Comparison of ENCODE assay signal across 8 mouse cellular contexts in genomic region chr8:72547122-72547801, GRCm38 (mm10). TPM values are rescaled to one million over a fixed set of nuclear protein-coding genes. Genes with fewer than 3 reads are reported as not detected.
DNase-seq lines count a peak whose midpoint lies in the region; ATAC-seq and TF ChIP-seq lines count a peak whose summit lies in the region.

No protein-coding gene starts in this region.

- WGBS in heart, postnatal 0 days = 1% methylated on average over 27 of the region's 27 CpGs
- 2% methylated on average over 27 of the region's 27 CpGs for WGBS in limb, embryonic 15.5 days
- 3% methylated on average over 27 of the region's 27 CpGs for WGBS in neural tube, embryonic 12.5 days

- no peaks in the 10 kb centered on the region for H3K9me3 ChIP-seq in heart, postnatal 0 days (replicated peaks; ENCODE audit: control insufficient read depth, low read length)
- no peaks in the 10 kb centered on the region for H3K9me3 ChIP-seq in limb, embryonic 15.5 days
- no peaks in the 10 kb centered on the region for H3K9me3 ChIP-seq in neural tube, embryonic 12.5 days

- H3K4me1 ChIP-seq in heart, postnatal 0 days (ENCODE audit: control insufficient read depth, insufficient read depth) = peaks cover 17% of the 10 kb centered on the region
- peaks cover 19% of the 10 kb centered on the region for H3K4me1 ChIP-seq in limb, embryonic 15.5 days
- H3K4me1 ChIP-seq in neural tube, embryonic 12.5 days = peaks cover 26% of the 10 kb centered on the region

- H3K27ac ChIP-seq in heart, postnatal 0 days (ENCODE audit: low read depth) = peak overlapping the region; percentile 84
- peak overlapping the region; percentile 85 for H3K27ac ChIP-seq in limb, embryonic 15.5 days
- H3K27ac ChIP-seq in neural tube, embryonic 12.5 days = peak overlapping the region; percentile 70; the same call in 1 of the 2 replicates

- peaks cover 4% of the 10 kb centered on the region; the same call in 1 of the 2 replicates for H3K36me3 ChIP-seq in heart, postnatal 0 days (replicated peaks; ENCODE audit: control insufficient read depth, insufficient read depth, low read length)
- H3K36me3 ChIP-seq in limb, embryonic 15.5 days = peaks cover 16% of the 10 kb centered on the region
- H3K36me3 ChIP-seq in neural tube, embryonic 12.5 days = peaks cover 7% of the 10 kb centered on the region; the same call in 1 of the 2 replicates

- no peak for TF ChIP-seq CTCF in heart, postnatal 0 days (IDR thresholded peaks at IDR 0.05; ENCODE audit: low read depth)

- no peaks in the 10 kb centered on the region for H3K27me3 ChIP-seq in heart, postnatal 0 days (ENCODE audit: control insufficient read depth, insufficient read depth, low read length)
- H3K27me3 ChIP-seq in limb, embryonic 15.5 days = no peaks in the 10 kb centered on the region
- H3K27me3 ChIP-seq in neural tube, embryonic 12.5 days (replicated peaks) = no peaks in the 10 kb centered on the region

- peak overlapping the region; percentile 94 for H3K4me2 ChIP-seq in heart, postnatal 0 days (ENCODE audit: low read depth, low read length)
- peak overlapping the region; percentile 77 for H3K4me2 ChIP-seq in limb, embryonic 15.5 days
- peak overlapping the region; percentile 99 for H3K4me2 ChIP-seq in neural tube, embryonic 12.5 days (replicated peaks)

- peak overlapping the region; percentile 96 for H3K9ac ChIP-seq in heart, postnatal 0 days (replicated peaks; ENCODE audit: low read depth, low read length)
- H3K9ac ChIP-seq in limb, embryonic 15.5 days = peak overlapping the region; percentile 86
- H3K9ac ChIP-seq in neural tube, embryonic 12.5 days = peak overlapping the region; percentile 95

- H3K4me3 ChIP-seq in heart, postnatal 0 days (ENCODE audit: low read depth, low read length) = peak overlapping the region; percentile 79
- H3K4me3 ChIP-seq in limb, embryonic 15.5 days = peak overlapping the region; percentile 73
- peak overlapping the region; percentile 94 for H3K4me3 ChIP-seq in neural tube, embryonic 12.5 days

- ATAC-seq in heart, postnatal 0 days (ENCODE audit: insufficient read depth, low read depth) = no peak
- ATAC-seq in limb, embryonic 15.5 days (ENCODE audit: insufficient number of reproducible peaks, low FRiP score, low TSS enrichment, low read depth) = no peak
- ATAC-seq in neural tube, embryonic 12.5 days (ENCODE audit: low FRiP score, low read depth) = no peak; the same call in 1 of the 2 replicates

- TF ChIP-seq EP300 in heart, postnatal 0 days (IDR thresholded peaks at IDR 0.05; ENCODE audit: low read depth) = no peak

- DNase-seq in adrenal gland, postnatal 25 days = peak; percentile 11
- no peak for DNase-seq in adrenal gland, adult 2 months
- DNase-seq in thymus, postnatal 0 days (ENCODE audit: low spot score) = peak; percentile 37
- DNase-seq in thymus, postnatal 4 days = no peak
- no peak for DNase-seq in heart, postnatal 0 days (ENCODE audit: low spot score)
- DNase-seq in layer of hippocampus, adult 18-20 months (ENCODE audit: low spot score in 2 of 2) = no peak

RNA-seq across cellular contexts. Expression of gene Med26, which starts 0.8 kb away (rescaled TPM):
- total RNA-seq in adrenal gland, postnatal 25 days (2021) = 9.2 and 10.0 TPM in 2 replicates
- 1 to 10 TPM; 8.6 to 9.5 TPM for total RNA-seq in adrenal gland, adult 2 months (2021)
- 16.4 and 17.1 TPM in 2 replicates for polyA plus RNA-seq in adrenal gland, adult 2 months (2012; rRNA removed)
- polyA plus RNA-seq in thymus, postnatal 0 days (2015; fragmentation: Nextera tagmentation; extraction: Ambion mirVana) = 12.7 and 15.1 TPM in 2 replicates
- 6.0 and 17.0 TPM in 2 replicates for total RNA-seq in heart, postnatal 0 days (2014; rRNA removed; ENCODE audit: low replicate concordance)
- 6.2 and 6.6 TPM in 2 replicates for polyA plus RNA-seq in heart, postnatal 0 days (2015; fragmentation: Nextera tagmentation; extraction: Ambion mirVana)
- polyA plus RNA-seq in limb, embryonic 15.5 days (2015; fragmentation: Nextera tagmentation; extraction: Ambion mirVana) = 18.8 and 19.5 TPM in 2 replicates
- 18.8 and 19.6 TPM in 2 replicates for polyA plus RNA-seq in neural tube, embryonic 12.5 days (2016; fragmentation: Nextera tagmentation; extraction: Ambion mirVana)
- total RNA-seq in layer of hippocampus, adult 18-20 months (2021) = 10 to 100 TPM; 10.3 to 10.5 TPM

RNA-seq across cellular contexts. Expression of gene Smim7, which starts 23.6 kb away (rescaled TPM):
- 103 and 131 TPM in 2 replicates for total RNA-seq in adrenal gland, postnatal 25 days (2021)
- total RNA-seq in adrenal gland, adult 2 months (2021) = 100 to 1,000 TPM; 102 to 142 TPM
- 27.7 and 31.6 TPM in 2 replicates for polyA plus RNA-seq in adrenal gland, adult 2 months (2012; rRNA removed)
- 84.4 and 90.1 TPM in 2 replicates for polyA plus RNA-seq in thymus, postnatal 0 days (2015; fragmentation: Nextera tagmentation; extraction: Ambion mirVana)
- total RNA-seq in heart, postnatal 0 days (2014; rRNA removed; ENCODE audit: low replicate concordance) = 101 and 108 TPM in 2 replicates
- 116 and 120 TPM in 2 replicates for polyA plus RNA-seq in heart, postnatal 0 days (2015; fragmentation: Nextera tagmentation; extraction: Ambion mirVana)
- polyA plus RNA-seq in limb, embryonic 15.5 days (2015; fragmentation: Nextera tagmentation; extraction: Ambion mirVana) = 113 and 118 TPM in 2 replicates
- 129 and 130 TPM in 2 replicates for polyA plus RNA-seq in neural tube, embryonic 12.5 days (2016; fragmentation: Nextera tagmentation; extraction: Ambion mirVana)
- total RNA-seq in layer of hippocampus, adult 18-20 months (2021) = 100 to 1,000 TPM in 1 of 2 experiments, 10 to 100 TPM in 1; 99.8 to 103 TPM

RNA-seq across cellular contexts. Expression of gene Tmem38a, which starts 24.6 kb away (rescaled TPM):
- 7.5 and 11.7 TPM in 2 replicates for total RNA-seq in adrenal gland, postnatal 25 days (2021)
- total RNA-seq in adrenal gland, adult 2 months (2021) = 1 to 10 TPM; 6.4 to 7.8 TPM
- polyA plus RNA-seq in adrenal gland, adult 2 months (2012; rRNA removed) = 10.9 and 13.6 TPM in 2 replicates
- 9.7 and 10.6 TPM in 2 replicates for polyA plus RNA-seq in thymus, postnatal 0 days (2015; fragmentation: Nextera tagmentation; extraction: Ambion mirVana)
- total RNA-seq in heart, postnatal 0 days (2014; rRNA removed; ENCODE audit: low replicate concordance) = 278 and 325 TPM in 2 replicates
- 205 and 214 TPM in 2 replicates for polyA plus RNA-seq in heart, postnatal 0 days (2015; fragmentation: Nextera tagmentation; extraction: Ambion mirVana)
- polyA plus RNA-seq in limb, embryonic 15.5 days (2015; fragmentation: Nextera tagmentation; extraction: Ambion mirVana) = 31.8 and 66.6 TPM in 2 replicates
- polyA plus RNA-seq in neural tube, embryonic 12.5 days (2016; fragmentation: Nextera tagmentation; extraction: Ambion mirVana) = 16.4 and 16.7 TPM in 2 replicates
- total RNA-seq in layer of hippocampus, adult 18-20 months (2021) = 100 to 1,000 TPM; 109 to 115 TPM

RNA-seq across cellular contexts. Expression of gene Slc35e1, which starts 54.8 kb away (rescaled TPM):
- total RNA-seq in adrenal gland, postnatal 25 days (2021) = 36.2 and 37.2 TPM in 2 replicates
- 10 to 100 TPM; 34.4 to 49.8 TPM for total RNA-seq in adrenal gland, adult 2 months (2021)
- polyA plus RNA-seq in adrenal gland, adult 2 months (2012; rRNA removed) = 69.7 and 80.0 TPM in 2 replicates
- 11.9 and 13.8 TPM in 2 replicates for polyA plus RNA-seq in thymus, postnatal 0 days (2015; fragmentation: Nextera tagmentation; extraction: Ambion mirVana)
- 34.2 and 35.7 TPM in 2 replicates for total RNA-seq in heart, postnatal 0 days (2014; rRNA removed; ENCODE audit: low replicate concordance)
- 6.7 and 7.7 TPM in 2 replicates for polyA plus RNA-seq in heart, postnatal 0 days (2015; fragmentation: Nextera tagmentation; extraction: Ambion mirVana)
- 17.6 and 20.0 TPM in 2 replicates for polyA plus RNA-seq in limb, embryonic 15.5 days (2015; fragmentation: Nextera tagmentation; extraction: Ambion mirVana)
- polyA plus RNA-seq in neural tube, embryonic 12.5 days (2016; fragmentation: Nextera tagmentation; extraction: Ambion mirVana) = 22.3 and 22.6 TPM in 2 replicates
- total RNA-seq in layer of hippocampus, adult 18-20 months (2021) = 10 to 100 TPM; 47.2 to 48.9 TPM

Comparison
In these comparisons a context has a peak if more than half of its experiments do, and no peak if none do; other contexts are left out.
1. DNase-seq: peak in adrenal gland, postnatal 25 days (single experiment) and thymus, postnatal 0 days (single experiment); none in adrenal gland, adult 2 months (single experiment), thymus, postnatal 4 days (single experiment), heart, postnatal 0 days (single experiment) and layer of hippocampus, adult 18-20 months (0 of 2).
2. Peak in every context shown above with its lines, with median percentiles within 50 percentile points of each other: H3K27ac ChIP-seq, H3K4me2 ChIP-seq, H3K4me3 ChIP-seq and H3K9ac ChIP-seq.